Mouse (Mus musculus) bone marrow, adult 2 months (tissue): ENCODE measurements around the gene Slc22a23. TPM values are rescaled to one million over a fixed set of nuclear protein-coding genes. Genes with fewer than 3 reads are reported as not detected.

Experiments used
- H3K27ac ChIP-seq: fragments of 200-500 bp; 2 replicates; pipeline ENCODE4 v1.5.1; 2012; ENCODE audit warnings: low read depth, mild to moderate bottlenecking, control low read depth, inconsistent platforms, low read length; ENCODE audit not compliant: control insufficient read depth, poor library complexity, insufficient read depth
- H3K4me1 ChIP-seq: fragments of 200-500 bp; 2 replicates; pipeline ENCODE4 v1.6.1; 2011; ENCODE audit warnings: low read length; ENCODE audit not compliant: control insufficient read depth, insufficient read depth
- H3K4me3 ChIP-seq: fragments of 200-500 bp; replicated peaks from 2 replicates; pipeline ENCODE3; 2011; ENCODE audit warnings: mild to moderate bottlenecking, low read depth, low read length, control low read depth; ENCODE audit not compliant: control insufficient read depth
- CTCF ChIP-seq: fragments of 200-500 bp; IDR thresholded peaks from 2 replicates; pipeline ENCODE4 v1.5.1; 2011; ENCODE audit warnings: low read length, control low read depth; ENCODE audit not compliant: control insufficient read depth, insufficient read depth
- POLR2A ChIP-seq: fragments of 200-500 bp; IDR thresholded peaks from 2 replicates; pipeline ENCODE4 v1.6.1; 2011; ENCODE audit warnings: low read depth, mild to moderate bottlenecking, control low read depth, low read length, borderline replicate concordance; ENCODE audit not compliant: control insufficient read depth
- WGBS: fragments of 180-500 bp; shearing (Covaris S2); methylation state at CpG from one replicate; pipeline ENCODE4 v1.1.7; 2018; 5-methylcytosine and 5-hydroxymethylcytosine counted together
- polyA plus RNA-seq: library from polyadenylated mRNA; stranded (reverse); fragments of >200 nt; gene quantifications from 2 replicates; pipeline ENCODE4 v1.2.4, GENCODE M21; 2011; ENCODE audit warnings: low replicate concordance; ENCODE audit not compliant: missing spikeins, insufficient read depth, insufficient read length

The Slc22a23 gene
- polyA plus RNA-seq, 1 experiment: 26.2 TPM

GRCm38 (mm10) chr13:34288129-34288528 is 56.9 kb downstream of the Slc22a23 start:
- Histone ChIP-seq H3K4me1 (no peaks in the 10 kb centered on the region), H3K27ac (no peak overlapping the region), H3K4me3 (no peak overlapping the region)
- TF ChIP-seq POLR2A (no peak), CTCF (no peak)
- 91% methylated on average over 2 of the region's 2 CpGs for WGBS

DNA sequence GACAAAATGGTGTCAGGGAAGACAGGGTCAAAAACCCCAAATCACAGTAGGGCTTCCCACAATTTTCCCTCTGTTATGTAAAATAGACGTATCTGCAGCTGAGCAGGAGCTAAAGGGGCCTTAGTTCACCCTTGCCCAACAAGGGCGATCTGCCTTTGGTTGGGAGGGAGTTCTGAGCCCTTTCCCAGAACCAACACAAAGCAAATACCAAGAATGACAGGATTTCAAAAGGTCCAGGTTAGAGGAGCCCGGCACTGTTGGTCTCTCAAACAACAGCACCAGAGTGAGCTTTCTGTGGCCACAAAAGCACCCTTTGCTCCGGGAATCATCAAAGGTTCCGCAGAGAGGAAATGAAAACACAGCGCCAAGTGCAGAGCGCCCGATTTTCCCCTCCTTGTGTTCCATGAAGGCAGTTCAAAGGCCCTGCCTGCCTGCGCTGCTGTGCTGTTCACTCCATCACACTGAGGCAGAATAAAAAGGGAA is 57.3 kb downstream of the Slc22a23 start:
- Histone ChIP-seq H3K4me3 (no peak overlapping the region), H3K4me1 (no peaks in the 10 kb centered on the region), H3K27ac (no peak overlapping the region)
- TF ChIP-seq POLR2A (no peak), CTCF (no peak)
- WGBS: 81% methylated on average over 9 of the region's 9 CpGs

- 84% methylated on average over 6 of the region's 6 CpGs for WGBS
- TF ChIP-seq CTCF (no peak), POLR2A (no peak)
- Histone ChIP-seq H3K4me1 (no peaks in the 10 kb centered on the region; the same call in 1 of the 2 replicates), H3K27ac (no peak overlapping the region), H3K4me3 (no peak overlapping the region)
Observed at GRCm38 (mm10) chr13:34281360-34281759, 63.6 kb downstream of the Slc22a23 start.

- WGBS: 83% methylated on average over 5 of the region's 5 CpGs
- Histone ChIP-seq H3K4me3 (no peak overlapping the region), H3K27ac (no peak overlapping the region), H3K4me1 (no peaks in the 10 kb centered on the region; the same call in 1 of the 2 replicates)
- TF ChIP-seq POLR2A: no peak
- TF ChIP-seq CTCF: no peak
Observed at GRCm38 (mm10) chr13:34278759-34279270, 66.2 kb downstream of the Slc22a23 start.

GRCm38 (mm10) chr13:34278288-34278701 is 66.7 kb downstream of the Slc22a23 start:
- no peak for TF ChIP-seq CTCF
- TF ChIP-seq POLR2A: no peak
- H3K4me1 ChIP-seq: no peaks in the 10 kb centered on the region; the same call in 1 of the 2 replicates
- no peak overlapping the region for H3K4me3 ChIP-seq
- H3K27ac ChIP-seq: no peak overlapping the region
- 55% methylated on average over 6 of the region's 6 CpGs for WGBS

DNA sequence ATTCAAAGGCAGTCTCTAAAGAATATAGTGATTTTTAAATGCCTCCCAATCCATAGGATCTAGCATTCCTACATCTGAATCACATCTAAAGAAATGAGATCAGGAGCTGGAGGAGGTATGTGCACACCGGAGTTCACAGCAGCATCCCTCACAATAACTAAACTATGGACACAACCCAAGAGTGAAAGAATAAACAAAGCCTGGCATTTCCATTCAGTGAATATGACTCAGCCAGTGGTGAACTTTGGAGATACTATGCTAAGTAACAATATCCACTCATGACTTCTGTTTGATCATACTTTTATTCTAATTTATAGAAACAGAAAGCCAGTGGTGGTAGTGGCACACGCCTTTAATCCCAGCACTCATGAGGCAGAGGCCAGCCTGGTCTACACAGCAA is 67.4 kb downstream of the Slc22a23 start:
- H3K4me3 ChIP-seq: no peak overlapping the region
- TF ChIP-seq CTCF: no peak
- no peak for TF ChIP-seq POLR2A
- H3K27ac ChIP-seq: no peak overlapping the region
- H3K4me1 ChIP-seq: no peaks in the 10 kb centered on the region; the same call in 1 of the 2 replicates
- WGBS: 89% methylated on average over 2 of the region's 2 CpGs

GRCm38 (mm10) chr13:34277001-34277400 is 68.0 kb downstream of the Slc22a23 start:
- Histone ChIP-seq H3K27ac (no peak overlapping the region), H3K4me3 (no peak overlapping the region), H3K4me1 (no peaks in the 10 kb centered on the region; the same call in 1 of the 2 replicates)
- TF ChIP-seq POLR2A (no peak), CTCF (no peak)
- WGBS: 78% methylated on average over 3 of the region's 3 CpGs

DNA sequence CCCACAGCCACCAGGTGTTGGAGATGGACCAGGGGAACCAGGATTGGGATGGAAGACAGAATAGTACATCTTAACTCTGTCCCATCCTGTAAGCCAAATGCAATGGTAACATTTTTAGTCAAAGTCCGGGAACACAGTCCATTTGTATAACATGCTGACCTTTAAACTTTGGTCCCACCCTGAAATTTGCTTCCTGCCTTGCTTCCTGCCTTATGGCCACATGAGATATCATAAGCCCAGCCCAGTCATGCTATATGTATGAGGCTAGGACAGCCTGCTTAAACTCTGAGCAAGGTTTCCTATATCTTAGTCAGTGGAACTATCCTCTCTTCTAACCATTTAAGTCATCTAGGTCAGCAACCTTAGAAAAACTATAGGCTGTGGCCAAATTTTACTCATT is 70.1 kb downstream of the Slc22a23 start:
- Histone ChIP-seq H3K27ac (no peak overlapping the region), H3K4me3 (no peak overlapping the region), H3K4me1 (no peaks in the 10 kb centered on the region; the same call in 1 of the 2 replicates)
- TF ChIP-seq CTCF: no peak
- no peak for TF ChIP-seq POLR2A
- 63% methylated on average over 1 of the region's 1 CpGs for WGBS
